Mouse (Mus musculus) C2C12 (cell line): Measurements from ENCODE around the gene Tgfbr3. TPM values are rescaled to one million over a fixed set of nuclear protein-coding genes. Genes with fewer than 3 reads are reported as not detected.

Experiments used
- H3K27me3 ChIP-seq: one replicate; pipeline ENCODE4 v1.6.1; 2011; ENCODE audit not compliant: control insufficient read depth, insufficient read depth, insufficient read length
- H3K36me3 ChIP-seq: one replicate; pipeline ENCODE4 v1.6.1; 2011; ENCODE audit not compliant: control insufficient read depth, insufficient read depth
- H3K4me3 ChIP-seq: one replicate; pipeline ENCODE4 v1.5.1; 2011; ENCODE audit warnings: mild to moderate bottlenecking, control low read depth; ENCODE audit not compliant: poor library complexity, insufficient read depth, severe bottlenecking
- H3K79me2 ChIP-seq: one replicate; pipeline ENCODE4 v1.6.1; 2011; ENCODE audit not compliant: control insufficient read depth, insufficient read depth
- H3K79me3 ChIP-seq: one replicate; pipeline ENCODE4 v1.6.1; 2011; ENCODE audit warnings: low read depth, control low read depth
- H3ac ChIP-seq: one replicate; pipeline ENCODE3; 2011; ENCODE audit warnings: low read depth; ENCODE audit not compliant: control insufficient read depth, insufficient read length
- CEBPB ChIP-seq: IDR thresholded peaks from one replicate; pipeline ENCODE4 v1.6.1; 2011; ENCODE audit warnings: low read depth, mild to moderate bottlenecking, control low read depth, moderate library complexity
- CTCF ChIP-seq: IDR thresholded peaks from one replicate; pipeline ENCODE4 v1.5.1; 2011; ENCODE audit not compliant: control insufficient read depth, insufficient read depth, insufficient read length
- FOSL1 ChIP-seq: IDR thresholded peaks from one replicate; pipeline ENCODE4 v1.8.0; 2011; ENCODE audit warnings: mild to moderate bottlenecking, low read length; ENCODE audit not compliant: poor library complexity, insufficient read depth, severe bottlenecking
- MAX ChIP-seq: IDR thresholded peaks from one replicate; pipeline ENCODE4 v1.6.1; 2011; ENCODE audit warnings: mild to moderate bottlenecking, control low read depth
- MYOD1 ChIP-seq: IDR thresholded peaks from one replicate; pipeline ENCODE4 v1.6.1; 2011; ENCODE audit warnings: low read depth; ENCODE audit not compliant: control insufficient read depth, insufficient read length
- MYOG ChIP-seq: IDR thresholded peaks from one replicate; pipeline ENCODE4 v1.6.1; 2011; ENCODE audit not compliant: control insufficient read depth, insufficient read length; ENCODE audit errors: extremely low read depth
- USF1 ChIP-seq: IDR thresholded peaks from one replicate; pipeline ENCODE4 v1.6.1; 2011; ENCODE audit warnings: low read depth, mild to moderate bottlenecking, control low read depth, moderate library complexity
- polyA plus RNA-seq: library from polyadenylated mRNA; unstranded; fragments of >200 nt; fragmentation: generic; extraction: Trizol; gene quantifications from one replicate; pipeline ENCODE4 v1.2.1, GENCODE M21; 2012; ENCODE audit warnings: missing spikeins

The Tgfbr3 gene
- polyA plus RNA-seq, 1 experiment, result 0.20 TPM

GRCm38 (mm10) chr5:107084431-107084830 is 205.0 kb downstream of the Tgfbr3 start:
- Histone ChIP-seq H3ac (no peak overlapping the region), H3K79me3 (no peaks in the 10 kb centered on the region), H3K79me2 (no peaks in the 10 kb centered on the region), H3K4me3 (no peak overlapping the region), H3K27me3 (no peaks in the 10 kb centered on the region), H3K36me3 (no peaks in the 10 kb centered on the region)
- TF ChIP-seq CTCF, result no peak

GRCm38 (mm10) chr5:107082011-107082410 is 207.4 kb downstream of the Tgfbr3 start:
- Histone ChIP-seq H3K79me3 (no peaks in the 10 kb centered on the region), H3ac (no peak overlapping the region), H3K4me3 (no peak overlapping the region), H3K36me3 (no peaks in the 10 kb centered on the region), H3K79me2 (no peaks in the 10 kb centered on the region), H3K27me3 (no peaks in the 10 kb centered on the region)
- TF ChIP-seq FOSL1 (no peak), MYOD1 (no peak), CTCF (no peak), MAX (no peak), CEBPB (no peak), USF1 (no peak), MYOG (no peak)

GRCm38 (mm10) chr5:107080986-107081624 is 208.3 kb downstream of the Tgfbr3 start:
- no peaks in the 10 kb centered on the region for H3K27me3 ChIP-seq
- H3K4me3 ChIP-seq, result no peak overlapping the region
- no peaks in the 10 kb centered on the region for H3K36me3 ChIP-seq
- no peaks in the 10 kb centered on the region for H3K79me3 ChIP-seq
- H3K79me2 ChIP-seq, result no peaks in the 10 kb centered on the region
- no peak overlapping the region for H3ac ChIP-seq
- no peak for TF ChIP-seq MYOD1
- no peak for TF ChIP-seq FOSL1
- TF ChIP-seq CTCF, result no peak
- no peak for TF ChIP-seq CEBPB
- no peak for TF ChIP-seq MYOG
- no peak for TF ChIP-seq USF1
- TF ChIP-seq MAX, result no peak

- Histone ChIP-seq H3K79me2 (no peaks in the 10 kb centered on the region), H3K27me3 (no peaks in the 10 kb centered on the region), H3K79me3 (no peaks in the 10 kb centered on the region), H3K36me3 (no peaks in the 10 kb centered on the region), H3K4me3 (no peak overlapping the region), H3ac (no peak overlapping the region)
- no peak for TF ChIP-seq FOSL1
- no peak for TF ChIP-seq MYOG
These were observed 209.5 kb downstream of the Tgfbr3 start for GRCm38 (mm10) chr5:107079920-107080319.

GRCm38 (mm10) chr5:107079146-107079638 is 210.2 kb downstream of the Tgfbr3 start:
- Histone ChIP-seq H3K36me3 (no peaks in the 10 kb centered on the region), H3K4me3 (no peak overlapping the region), H3K79me2 (no peaks in the 10 kb centered on the region), H3ac (no peak overlapping the region), H3K27me3 (no peaks in the 10 kb centered on the region), H3K79me3 (no peaks in the 10 kb centered on the region)
- TF ChIP-seq MYOD1 (no peak), USF1 (no peak), CEBPB (no peak), MYOG (no peak), CTCF (no peak), FOSL1 (no peak)

GRCm38 (mm10) chr5:107078361-107078760 is 211.1 kb downstream of the Tgfbr3 start:
- Histone ChIP-seq H3K27me3 (no peaks in the 10 kb centered on the region), H3K79me2 (no peaks in the 10 kb centered on the region), H3K79me3 (no peaks in the 10 kb centered on the region), H3K36me3 (no peaks in the 10 kb centered on the region), H3ac (no peak overlapping the region), H3K4me3 (no peak overlapping the region)
- TF ChIP-seq CTCF (no peak), MYOG (no peak), MYOD1 (no peak), MAX (no peak), CEBPB (no peak), FOSL1 (no peak), USF1 (no peak)
